Mouse (Mus musculus) liver (tissue): ENCODE results near the gene Tkfc.
"Not testable (repeated sequence)": the region's sequence is repeated elsewhere in the genome, so short reads cannot be mapped to it uniquely, and the experiment has no call there.

Experiments
- DNase-seq: peaks from one replicate; pipeline ENCODE4 v3.0.0-alpha.2; 2020; ENCODE audit warnings: mixed read lengths

Gene Tkfc

GRCm38 (mm10) chr19:10587231-10587630 is 18.2 kb downstream of the Tkfc start:
- no peak for DNase-seq

GRCm38 (mm10) chr19:10585112-10585511 is 20.3 kb downstream of the Tkfc start:
- DNase-seq, result no peak

- no peak for DNase-seq
Observed at GRCm38 (mm10) chr19:10583550-10584146, 21.8 kb downstream of the Tkfc start.

- DNase-seq, result no peak
Observed at GRCm38 (mm10) chr19:10581984-10582383, 23.5 kb downstream of the Tkfc start.

- no peak for DNase-seq
Observed at GRCm38 (mm10) chr19:10580761-10581160, 24.7 kb downstream of the Tkfc start.

- no peak for DNase-seq
Observed at GRCm38 (mm10) chr19:10580102-10580501, 25.4 kb downstream of the Tkfc start.

GRCm38 (mm10) chr19:10576690-10577561 is 28.5 kb downstream of the Tkfc start, which contains the start of the genes Cyb561a3 and Tmem138:
Cyb561a3 (plus strand) TSS chr19:10577172.
Tmem138 (minus strand) TSS chr19:10577362.
- DNase-seq, result peak; percentile 91

- no peak for DNase-seq
Observed at GRCm38 (mm10) chr19:10569627-10570026, 35.8 kb downstream of the Tkfc start.

- no peak for DNase-seq
Observed at GRCm38 (mm10) chr19:10565217-10565616, 40.2 kb downstream of the Tkfc start.

- no peak for DNase-seq
Observed at GRCm38 (mm10) chr19:10564278-10564677, 41.2 kb downstream of the Tkfc start.

GRCm38 (mm10) chr19:10562351-10562750 is 43.1 kb downstream of the Tkfc start:
- DNase-seq, result no peak

- DNase-seq, result no peak
Observed at GRCm38 (mm10) chr19:10561558-10562314, 43.7 kb downstream of the Tkfc start.

- DNase-seq, result no peak
Observed at GRCm38 (mm10) chr19:10560108-10560507, 45.3 kb downstream of the Tkfc start.

- DNase-seq, result not testable (repeated sequence)
Observed at GRCm38 (mm10) chr19:10557837-10558375, 47.5 kb downstream of the Tkfc start.

- no peak for DNase-seq
Observed at GRCm38 (mm10) chr19:10557430-10557829, 48.0 kb downstream of the Tkfc start.

- no peak for DNase-seq
Observed at GRCm38 (mm10) chr19:10557001-10557400, 48.5 kb downstream of the Tkfc start.

- peak; percentile 88 for DNase-seq
Observed at GRCm38 (mm10) chr19:10555624-10556510, 49.6 kb downstream of the Tkfc start, which contains the start of gene Tmem216. Tmem216 (minus strand) TSS chr19:10556238.

- peak; percentile 48 for DNase-seq
Observed at GRCm38 (mm10) chr19:10539454-10539853, 66.0 kb downstream of the Tkfc start.
